Mouse (Mus musculus): ENCODE results near the gene Mto1.

- no peak for TF ChIP-seq POLR2A (IDR thresholded peaks at IDR 0.05; ENCODE audit: low read depth, low read length)
- no peak for TF ChIP-seq CTCF (IDR thresholded peaks at IDR 0.05; ENCODE audit: extremely low read depth, insufficient read length, insufficient replicate concordance, low read depth, low read length)
Measured at GRCm38 (mm10) chr9:78432471-78432870, 15.5 kb upstream of the Mto1 start.
